In the genomic region with DNA sequence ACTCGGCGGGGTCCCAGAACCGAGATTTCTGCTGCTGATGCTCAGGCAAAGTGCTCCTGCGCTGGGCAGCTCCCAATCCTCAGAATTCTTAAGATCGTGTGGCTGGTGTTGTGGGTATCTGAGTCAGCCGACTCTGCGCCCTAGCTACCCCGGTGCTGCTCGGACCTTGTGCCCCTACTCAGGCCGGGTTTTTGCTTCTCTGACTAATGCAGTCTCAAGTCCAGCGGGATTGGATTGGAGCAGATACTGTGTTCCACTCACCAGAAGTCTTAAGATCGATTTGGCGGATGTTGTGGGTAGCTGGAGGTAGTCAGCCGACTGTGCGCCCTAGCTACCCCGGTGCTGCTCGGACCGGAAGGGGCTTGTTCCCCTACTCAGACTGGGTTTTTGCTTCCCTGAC, we compare ENCODE assay signal across 30 mouse cellular contexts. TPM values are rescaled to one million over a fixed set of nuclear protein-coding genes. Genes with fewer than 3 reads are reported as not detected.
A peak's percentile ranks its signal among the peaks of the same experiment; 100 is the strongest.
DNase-seq lines count a peak whose midpoint lies in the region; TF ChIP-seq lines count a peak whose summit lies in the region.
"Had no signal": no experiment of that assay in that cellular context is flagged by ENCODE, and none has a peak within 500 bp of the region (broad histone marks: within the 10 kb centered on the region; RNA-seq: fewer than 3 reads in every experiment).

No protein-coding gene starts in this region.

- no peak overlapping the region for H3K27ac ChIP-seq in ES-Bruce4 (ENCODE audit: insufficient read depth, low read length)
- H3K27ac ChIP-seq in ES-E14 (ENCODE audit: insufficient read depth, low read depth, low read length, poor library complexity, severe bottlenecking) = no peak overlapping the region
- H3K27ac ChIP-seq: embryonic facial prominence, embryonic 10.5 days; embryonic facial prominence, embryonic 12.5 days; forebrain, embryonic 13.5 days; forebrain, embryonic 15.5 days had no signal

- intact Hi-C loops in heart, postnatal 10 days (cut with DNase I) = no loop called here

- peak overlapping the region; percentile 67 for H3K4me3 ChIP-seq in ES-Bruce4 (ENCODE audit: low read depth, low read length)
- H3K4me3 ChIP-seq in ES-E14 (ENCODE audit: insufficient read depth in 1 of 2, low read depth in 1 of 2, low read length in 2 of 2, poor library complexity in 1 of 2, severe bottlenecking in 1 of 2) = peak overlapping the region; percentile 66 to 68
- H3K4me3 ChIP-seq: embryonic facial prominence, embryonic 10.5 days; embryonic facial prominence, embryonic 12.5 days; forebrain, embryonic 13.5 days; forebrain, embryonic 15.5 days had no signal

- H3K27me3 ChIP-seq in ES-Bruce4 (ENCODE audit: control insufficient read depth, insufficient read depth, low read length, poor library complexity, severe bottlenecking) = no peaks in the 10 kb centered on the region
- H3K27me3 ChIP-seq: embryonic facial prominence, embryonic 12.5 days; forebrain, embryonic 13.5 days; forebrain, embryonic 15.5 days had no signal

- H3K36me3 ChIP-seq in ES-Bruce4 (ENCODE audit: control insufficient read depth, insufficient read depth, low read length, poor library complexity, severe bottlenecking) = no peaks in the 10 kb centered on the region
- H3K36me3 ChIP-seq in ES-E14 (ENCODE audit: control insufficient read depth, insufficient read depth, low read length, poor library complexity, severe bottlenecking) = no peaks in the 10 kb centered on the region
- H3K36me3 ChIP-seq: embryonic facial prominence, embryonic 10.5 days; embryonic facial prominence, embryonic 12.5 days; forebrain, embryonic 15.5 days had no signal

- H3K9ac ChIP-seq in ES-Bruce4 (ENCODE audit: low read depth, poor library complexity, severe bottlenecking) (peak overlapping the region; percentile 28; the same call in 1 of the 2 replicates), ES-E14 (ENCODE audit: insufficient read depth, low read depth, low read length, poor library complexity, severe bottlenecking) (peak overlapping the region; percentile 55)
- H3K9ac ChIP-seq: embryonic facial prominence, embryonic 12.5 days; forebrain, embryonic 13.5 days; forebrain, embryonic 15.5 days; forebrain, postnatal 0 days had no signal

- no peak for TF ChIP-seq POLR2A in ES-Bruce4 (IDR thresholded peaks at IDR 0.05; ENCODE audit: insufficient read depth, low read length)

- H3K9me3 ChIP-seq in ES-Bruce4 (replicated peaks; ENCODE audit: control insufficient read depth, insufficient read depth, low read length, poor library complexity, severe bottlenecking) (no peaks in the 10 kb centered on the region), ES-E14 (ENCODE audit: control insufficient read depth, insufficient read depth, low read depth, low read length) (no peaks in the 10 kb centered on the region)
- H3K9me3 ChIP-seq: embryonic facial prominence, embryonic 10.5 days; embryonic facial prominence, embryonic 12.5 days; forebrain, embryonic 13.5 days; forebrain, embryonic 15.5 days had no signal

- H3K4me1 ChIP-seq in ES-Bruce4 (ENCODE audit: control insufficient read depth, insufficient read depth, low read length) (no peaks in the 10 kb centered on the region), ES-E14 (ENCODE audit: control insufficient read depth in 2 of 2, insufficient read depth in 2 of 2, low read length in 2 of 2, poor library complexity in 1 of 2) (no peaks in the 10 kb centered on the region)
- H3K4me1 ChIP-seq: embryonic facial prominence, embryonic 10.5 days; embryonic facial prominence, embryonic 12.5 days; forebrain, embryonic 13.5 days; forebrain, embryonic 15.5 days had no signal

- TF ChIP-seq CTCF in ES-Bruce4 (IDR thresholded peaks at IDR 0.05; ENCODE audit: low read depth, low read length) = no peak

- TF ChIP-seq EP300 in ES-Bruce4 (IDR thresholded peaks at IDR 0.05; ENCODE audit: insufficient read depth, low read depth, low read length) = no peak

- DNase-seq in 3134 (ENCODE audit: extremely low read depth, insufficient read length, low spot score) (peak; percentile 4), ES-E14 (ENCODE audit: low read depth, low spot score) (peak; percentile 33), WW6 (ENCODE audit: low read depth, low spot score) (peak; percentile 28)
- no peak for DNase-seq in embryo, embryonic 10 days (ENCODE audit: low spot score)
- no peak for DNase-seq in ovary, adult 18-20 months (ENCODE audit: low spot score)
- DNase-seq in heart, postnatal 10 days = no peak
- DNase-seq in adrenal gland, postnatal 36 days = no peak
- DNase-seq: adrenal gland, adult 8-10 months; adrenal gland, postnatal 14 days; cerebellum, adult 11 months; cerebellum, adult 18-20 months; cerebellum, adult 8-10 months; cerebellum, adult 9-11 months; cerebellum, postnatal 14 days; cerebellum, postnatal 36 days; forebrain, postnatal 0 days had no signal

- in situ Hi-C loops in ES-E14 (cut with MboI; ENCODE audit: low sequenced_read_pairs in 2 of 2, unreplicated experiment in 2 of 2) = no loop called here

TF ChIP-seq in ES-E14, 5 proteins besides CTCF, POLR2A, EP300 and RAD21:
- TF ChIP-seq HCFC1 (IDR thresholded peaks at IDR 0.05; ENCODE audit: borderline replicate concordance, insufficient read depth, low read length) (no peak), CHD2 (IDR thresholded peaks at IDR 0.05; ENCODE audit: low read depth, low read length) (no peak), ZNF384 (IDR thresholded peaks at IDR 0.05; ENCODE audit: low read depth, low read length) (no peak), ZC3H11A (IDR thresholded peaks at IDR 0.05; ENCODE audit: borderline replicate concordance, low read depth, low read length) (no peak), MAFK (IDR thresholded peaks at IDR 0.05; ENCODE audit: insufficient read depth, low read depth, low read length) (no peak)

RNA-seq across cellular contexts. Expression of a gene that starts 19.3 kb away (rescaled TPM):
- not detected in 2 replicates for polyA plus RNA-seq in ES-Bruce4 (2011; ENCODE audit: insufficient read depth, insufficient read length, low read depth, missing spikeins)
- total RNA-seq in ES-E14 (2012; rRNA removed) = not detected in 2 replicates
- total RNA-seq in heart, postnatal 10 days (2021) = not detected
- total RNA-seq in adrenal gland, postnatal 36 days (2021) = not detected
- total RNA-seq: adrenal gland, adult 18-20 months; adrenal gland, adult 8-10 months; adrenal gland, postnatal 14 days; adrenal gland, postnatal 4 days; common myeloid progenitor, adult 5-6 weeks; forebrain, postnatal 0 days; MEL had no signal
- polyA plus RNA-seq: brain, embryonic 14.5 days; C2C12; embryonic facial prominence, embryonic 10.5 days; embryonic facial prominence, embryonic 12.5 days; embryonic facial prominence, embryonic 14.5 days; forebrain, embryonic 11.5 days; forebrain, embryonic 13.5 days; forebrain, embryonic 15.5 days had no signal

RNA-seq across cellular contexts. Expression of a gene that starts 37.5 kb away (rescaled TPM):
- polyA plus RNA-seq in ES-Bruce4 (2011; ENCODE audit: insufficient read depth, insufficient read length, low read depth, missing spikeins) = 0.67 and 1.5 TPM in 2 replicates
- total RNA-seq in ES-E14 (2012; rRNA removed) = 0.80 TPM in 1 of 2 replicates, not detected in the other
- not detected for total RNA-seq in heart, postnatal 10 days (2021)
- not detected for total RNA-seq in adrenal gland, postnatal 36 days (2021)
- total RNA-seq: adrenal gland, adult 18-20 months; adrenal gland, adult 8-10 months; adrenal gland, postnatal 14 days; adrenal gland, postnatal 4 days; common myeloid progenitor, adult 5-6 weeks; MEL had no signal
- polyA plus RNA-seq: activated CD4-positive, CD25-positive, alpha-beta regulatory T cell, adult 4 months; C2C12; embryonic facial prominence, embryonic 12.5 days had no signal

Comparison
In these comparisons a context has a peak if more than half of its experiments do, and no peak if none do; other contexts are left out.
1. DNase-seq: peak in 3134 (single experiment), ES-E14 (single experiment) and WW6 (single experiment); none in embryo, embryonic 10 days (single experiment), ovary, adult 18-20 months (single experiment), heart, postnatal 10 days (0 of 2) and adrenal gland, postnatal 36 days (0 of 2).